Mouse (Mus musculus) lung, postnatal 0 days (tissue): ENCODE measurements around the gene Sat1. TPM values are rescaled to one million over a fixed set of nuclear protein-coding genes. Genes with fewer than 3 reads are reported as not detected.
A peak's percentile ranks its signal among the peaks of the same experiment; 100 is the strongest.
"Not testable (repeated sequence)": the region's sequence is repeated elsewhere in the genome, so short reads cannot be mapped to it uniquely, and the experiment has no call there.

Source experiments
- ATAC-seq: fragments of 200-750 bp; cut with Nextera tagmentation; 2 replicates; pipeline ENCODE4 v1.8.0; 2017; ENCODE audit warnings: moderate library complexity
- DNase-seq: peaks from one replicate; pipeline ENCODE4 v3.0.0-alpha.2; 2016; ENCODE audit warnings: low spot score
- H3K27ac ChIP-seq: fragments of 300-500 bp; sonication (generic); 2 replicates; pipeline ENCODE4 v1.5.1; 2014; ENCODE audit warnings: antibody characterized with exemption, mild to moderate bottlenecking, low read length, mixed read lengths
- H3K27me3 ChIP-seq: fragments of 300-500 bp; sonication (generic); replicated peaks from 2 replicates; pipeline ENCODE4 v1.6.1; 2014; ENCODE audit warnings: low read length, mixed read lengths; ENCODE audit not compliant: insufficient read depth
- H3K36me3 ChIP-seq: fragments of 300-500 bp; sonication (generic); 2 replicates; pipeline ENCODE4 v1.6.1; 2014; ENCODE audit warnings: low read length, mixed read lengths; ENCODE audit not compliant: insufficient read depth
- H3K4me1 ChIP-seq: fragments of 300-500 bp; sonication (generic); 2 replicates; pipeline ENCODE4 v1.6.1; 2014; ENCODE audit warnings: antibody characterized with exemption, low read depth, low read length, mixed read lengths; ENCODE audit not compliant: insufficient read depth
- H3K4me2 ChIP-seq: fragments of 300-500 bp; sonication (generic); replicated peaks from 2 replicates; pipeline ENCODE4 v1.6.1; 2014; ENCODE audit warnings: low read depth, mild to moderate bottlenecking, low read length, moderate library complexity, mixed read lengths
- H3K4me3 ChIP-seq: fragments of 300-500 bp; sonication (generic); 2 replicates; pipeline ENCODE4 v1.5.1; 2014; ENCODE audit warnings: low read depth, low read length
- H3K9ac ChIP-seq: fragments of 300-500 bp; sonication (generic); replicated peaks from 2 replicates; pipeline ENCODE4 v1.6.1; 2014; ENCODE audit warnings: low read depth, mild to moderate bottlenecking
- H3K9me3 ChIP-seq: fragments of 300-500 bp; sonication (generic); 2 replicates; pipeline ENCODE4 v1.6.1; 2016; ENCODE audit warnings: low read length, mixed read lengths
- CTCF ChIP-seq: IDR thresholded peaks from 2 replicates; pipeline ENCODE4 v1.5.1; 2016; ENCODE audit warnings: antibody characterized with exemption, mild to moderate bottlenecking
- EP300 ChIP-seq: IDR thresholded peaks from 2 replicates; pipeline ENCODE4 v1.6.1; 2016; ENCODE audit warnings: antibody characterized with exemption, mild to moderate bottlenecking, control low read depth
- WGBS: fragments of 180-500 bp; shearing (Covaris S2); extraction: QIAGEN DNeasy Blood & Tissue Kit; methylation state at CpG from one replicate; pipeline ENCODE4 v1.1.7; 2014; 5-methylcytosine and 5-hydroxymethylcytosine counted together
- polyA plus RNA-seq: library from polyadenylated mRNA; unstranded; fragments of >200 nt; fragmentation: Nextera tagmentation; extraction: Ambion mirVana; gene quantifications from 2 replicates; pipeline ENCODE4 v1.2.1, GENCODE M21; 2015

Sat1 gene
- polyA plus RNA-seq, 1 experiment from 2014 or later, result 480 TPM

DNA sequence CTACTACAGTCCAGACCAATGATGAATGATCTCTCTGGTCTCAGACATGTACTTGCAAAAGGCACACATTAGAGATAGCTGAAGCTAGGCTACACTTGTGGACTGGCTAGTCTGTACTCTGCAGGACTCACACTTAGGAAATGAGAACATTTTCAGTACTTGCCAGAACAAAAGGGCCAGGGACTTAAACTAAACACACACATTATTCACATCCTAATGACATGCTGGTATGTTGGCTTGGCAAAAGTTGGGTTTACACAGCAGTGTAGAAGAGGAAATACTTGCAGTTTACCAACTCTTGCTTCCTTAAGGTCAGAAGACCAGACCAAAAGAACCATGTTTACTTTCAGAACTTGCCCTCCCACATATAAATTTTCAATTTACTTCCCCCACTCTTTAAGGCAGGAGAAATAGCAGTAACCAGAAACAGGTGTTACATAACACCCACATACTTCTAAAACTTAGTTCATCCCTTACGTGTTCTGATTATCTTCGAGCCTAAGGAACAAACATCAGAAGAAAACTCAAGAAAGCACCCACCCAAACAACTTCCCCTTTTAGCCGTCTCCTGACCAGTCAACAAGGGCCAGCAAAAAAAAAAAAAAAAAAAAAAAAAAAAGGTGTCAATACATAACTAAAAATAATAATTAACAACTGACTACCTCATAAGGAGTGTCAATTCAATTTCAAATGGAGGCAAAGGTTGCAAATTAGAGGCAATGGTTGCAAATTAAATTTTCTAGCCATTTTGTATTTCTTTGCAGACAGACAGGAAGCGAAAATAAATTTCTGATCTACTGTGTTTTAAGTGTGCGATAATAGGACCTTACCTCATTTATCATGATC is 1.7 kb downstream of the Sat1 start:
- Histone ChIP-seq H3K36me3 (no peaks in the 10 kb centered on the region), H3K27me3 (no peaks in the 10 kb centered on the region), H3K4me3 (peak overlapping the region; percentile 64), H3K27ac (0 out of 2 replicates have a peak overlapping the region, but pooled peaks have one; percentile 22), H3K9me3 (no peaks in the 10 kb centered on the region), H3K9ac (no peak overlapping the region), H3K4me2 (peak overlapping the region; percentile 52), H3K4me1 (no peaks in the 10 kb centered on the region)
- DNase-seq, result peak; percentile 57
- 56% methylated on average over 5 of the region's 5 CpGs for WGBS
- no peak for TF ChIP-seq CTCF
- TF ChIP-seq EP300, result peak; percentile 49; the same call in 1 of the 2 replicates
- ATAC-seq, result peak; percentile 43

GRCm38 (mm10) chrX:155208671-155209070 is 7.6 kb downstream of the Sat1 start:
- H3K36me3 ChIP-seq, result no peaks in the 10 kb centered on the region
- no peak overlapping the region for H3K9ac ChIP-seq
- no peaks in the 10 kb centered on the region for H3K4me1 ChIP-seq
- no peak overlapping the region for H3K4me3 ChIP-seq
- TF ChIP-seq CTCF (no peak), EP300 (no peak)
- H3K9me3 ChIP-seq, result no peaks in the 10 kb centered on the region
- WGBS, result 4% methylated on average over 1 of the region's 1 CpGs
- no peak overlapping the region for H3K27ac ChIP-seq
- DNase-seq, result peak; percentile 26
- no peak overlapping the region for H3K4me2 ChIP-seq
- no peaks in the 10 kb centered on the region for H3K27me3 ChIP-seq
- no peak for ATAC-seq

DNA sequence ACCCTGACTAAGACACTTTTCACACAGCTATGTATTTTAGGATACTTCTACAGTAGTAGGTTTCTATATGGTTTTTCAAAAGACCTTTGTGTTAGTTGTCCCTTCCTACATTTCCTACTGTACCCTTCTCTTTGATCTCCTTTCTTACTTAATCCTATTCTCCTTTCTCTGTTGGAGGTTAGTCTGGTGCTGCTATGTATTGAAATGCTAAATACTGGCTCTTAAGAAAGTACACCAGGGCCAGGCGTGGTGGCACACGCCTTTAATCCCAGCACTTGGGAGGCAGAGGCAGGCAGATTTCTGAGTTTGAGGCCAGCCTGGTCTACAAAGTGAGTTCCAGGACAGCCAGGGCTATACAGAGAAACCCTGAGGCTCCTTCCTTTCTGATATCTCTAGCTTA is 10.8 kb downstream of the Sat1 start:
- not testable (repeated sequence) for H3K4me3 ChIP-seq, H3K27ac ChIP-seq, ATAC-seq, DNase-seq, H3K9me3 ChIP-seq, H3K27me3 ChIP-seq, H3K36me3 ChIP-seq, H3K4me2 ChIP-seq, H3K4me1 ChIP-seq, H3K9ac ChIP-seq
- 88% methylated on average over 2 of the region's 2 CpGs for WGBS

- no peak for ATAC-seq
Observed at GRCm38 (mm10) chrX:155202406-155203305, 13.6 kb downstream of the Sat1 start.

GRCm38 (mm10) chrX:155201799-155202198 is 14.4 kb downstream of the Sat1 start:
- no peaks in the 10 kb centered on the region for H3K9me3 ChIP-seq
- no peak overlapping the region for H3K9ac ChIP-seq
- H3K27me3 ChIP-seq, result no peaks in the 10 kb centered on the region
- no peak overlapping the region for H3K4me3 ChIP-seq
- H3K4me2 ChIP-seq, result no peak overlapping the region
- no peak for TF ChIP-seq CTCF
- TF ChIP-seq EP300, result no peak
- ATAC-seq (no peak), DNase-seq (no peak)
- WGBS, result 90% methylated on average over 1 of the region's 1 CpGs
- no peaks in the 10 kb centered on the region for H3K36me3 ChIP-seq
- H3K27ac ChIP-seq, result no peak overlapping the region
- H3K4me1 ChIP-seq, result no peaks in the 10 kb centered on the region

More at GRCm38 (mm10) chrX:155202406-155203305, 13.6 kb downstream of the Sat1 start:
- Histone ChIP-seq H3K9ac (no peak overlapping the region), H3K4me1 (no peaks in the 10 kb centered on the region), H3K9me3 (no peaks in the 10 kb centered on the region), H3K27ac (no peak overlapping the region), H3K36me3 (no peaks in the 10 kb centered on the region), H3K4me2 (no peak overlapping the region), H3K27me3 (no peaks in the 10 kb centered on the region), H3K4me3 (no peak overlapping the region)
- 55% methylated on average over 2 of the region's 2 CpGs for WGBS
- no peak for DNase-seq
- no peak for TF ChIP-seq CTCF
- TF ChIP-seq EP300, result no peak

DNA sequence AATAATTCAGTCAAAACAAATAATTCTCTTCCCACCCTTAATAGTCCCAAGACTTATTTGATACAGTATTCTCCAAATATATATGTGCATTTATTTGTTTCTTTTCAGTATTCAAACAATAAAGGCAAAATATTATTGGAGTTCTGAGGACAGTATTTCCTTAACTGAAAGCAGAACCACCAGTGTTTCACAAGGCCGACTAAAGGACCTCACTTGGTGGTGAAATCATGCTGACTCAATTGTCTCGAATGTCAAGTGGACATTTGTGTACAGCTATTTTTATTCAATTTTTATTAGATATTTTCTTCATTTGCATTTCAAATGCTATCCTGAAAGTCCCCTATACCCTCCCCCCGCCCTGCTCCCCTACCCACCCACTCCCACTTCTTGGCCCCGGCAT is 21.3 kb downstream of the Sat1 start:
- Histone ChIP-seq H3K4me2 (no peak overlapping the region), H3K4me3 (no peak overlapping the region), H3K9me3 (no peaks in the 10 kb centered on the region), H3K9ac (no peak overlapping the region), H3K27ac (no peak overlapping the region), H3K27me3 (no peaks in the 10 kb centered on the region), H3K4me1 (no peaks in the 10 kb centered on the region), H3K36me3 (no peaks in the 10 kb centered on the region)
- ATAC-seq, result no peak
- peak; percentile 10 for DNase-seq
- 86% methylated on average over 4 of the region's 4 CpGs for WGBS
- no peak for TF ChIP-seq EP300
- TF ChIP-seq CTCF, result no peak
